Mouse (Mus musculus) midbrain, embryonic 15.5 days (tissue): ENCODE measurements around the gene Sdc1. TPM values are rescaled to one million over a fixed set of nuclear protein-coding genes. Genes with fewer than 3 reads are reported as not detected.
A peak's percentile ranks its signal among the peaks of the same experiment; 100 is the strongest.

Source experiments
- ATAC-seq: fragments of 200-750 bp; cut with Nextera tagmentation; replicated peaks from 2 replicates; pipeline ENCODE4 v1.8.0; 2017; ENCODE audit warnings: moderate TSS enrichment
- H3K27ac ChIP-seq: fragments of 300-500 bp; sonication (generic); 2 replicates; pipeline ENCODE4 v1.5.1; 2015; ENCODE audit warnings: mild to moderate bottlenecking, inconsistent platforms
- H3K27me3 ChIP-seq: fragments of 300-500 bp; sonication (generic); replicated peaks from 2 replicates; pipeline ENCODE4 v1.6.1; 2015; ENCODE audit warnings: inconsistent platforms
- H3K36me3 ChIP-seq: fragments of 300-500 bp; sonication (generic); replicated peaks from 2 replicates; pipeline ENCODE4 v1.6.1; 2015; ENCODE audit warnings: inconsistent platforms
- H3K4me1 ChIP-seq: fragments of 300-500 bp; sonication (generic); 2 replicates; pipeline ENCODE4 v1.6.1; 2015; ENCODE audit warnings: inconsistent platforms
- H3K4me2 ChIP-seq: fragments of 300-500 bp; sonication (generic); 2 replicates; pipeline ENCODE4 v1.6.1; 2015; ENCODE audit warnings: inconsistent platforms, mild to moderate bottlenecking, moderate library complexity
- H3K4me3 ChIP-seq: fragments of 300-500 bp; sonication (generic); 2 replicates; pipeline ENCODE4 v1.5.1; 2015; ENCODE audit warnings: mild to moderate bottlenecking, inconsistent platforms
- H3K9ac ChIP-seq: fragments of 300-500 bp; sonication (generic); 2 replicates; pipeline ENCODE4 v1.6.1; 2015; ENCODE audit warnings: mild to moderate bottlenecking, inconsistent platforms
- H3K9me3 ChIP-seq: fragments of 300-500 bp; sonication (generic); 2 replicates; pipeline ENCODE4 v1.6.1; 2016; ENCODE audit warnings: inconsistent platforms
- WGBS: fragments of 180-500 bp; shearing (Covaris S2); methylation state at CpG from one replicate; pipeline ENCODE4 v1.1.7; 2015; ENCODE audit warnings: mixed read lengths; 5-methylcytosine and 5-hydroxymethylcytosine counted together
- polyA plus RNA-seq: library from polyadenylated mRNA; unstranded; fragments of >200 nt; fragmentation: Nextera tagmentation; extraction: Ambion mirVana; gene quantifications from 2 replicates; pipeline ENCODE4 v1.2.1, GENCODE M21; 2015

Gene Sdc1
- 19.1 and 21.3 TPM in 2 replicates for polyA plus RNA-seq

DNA sequence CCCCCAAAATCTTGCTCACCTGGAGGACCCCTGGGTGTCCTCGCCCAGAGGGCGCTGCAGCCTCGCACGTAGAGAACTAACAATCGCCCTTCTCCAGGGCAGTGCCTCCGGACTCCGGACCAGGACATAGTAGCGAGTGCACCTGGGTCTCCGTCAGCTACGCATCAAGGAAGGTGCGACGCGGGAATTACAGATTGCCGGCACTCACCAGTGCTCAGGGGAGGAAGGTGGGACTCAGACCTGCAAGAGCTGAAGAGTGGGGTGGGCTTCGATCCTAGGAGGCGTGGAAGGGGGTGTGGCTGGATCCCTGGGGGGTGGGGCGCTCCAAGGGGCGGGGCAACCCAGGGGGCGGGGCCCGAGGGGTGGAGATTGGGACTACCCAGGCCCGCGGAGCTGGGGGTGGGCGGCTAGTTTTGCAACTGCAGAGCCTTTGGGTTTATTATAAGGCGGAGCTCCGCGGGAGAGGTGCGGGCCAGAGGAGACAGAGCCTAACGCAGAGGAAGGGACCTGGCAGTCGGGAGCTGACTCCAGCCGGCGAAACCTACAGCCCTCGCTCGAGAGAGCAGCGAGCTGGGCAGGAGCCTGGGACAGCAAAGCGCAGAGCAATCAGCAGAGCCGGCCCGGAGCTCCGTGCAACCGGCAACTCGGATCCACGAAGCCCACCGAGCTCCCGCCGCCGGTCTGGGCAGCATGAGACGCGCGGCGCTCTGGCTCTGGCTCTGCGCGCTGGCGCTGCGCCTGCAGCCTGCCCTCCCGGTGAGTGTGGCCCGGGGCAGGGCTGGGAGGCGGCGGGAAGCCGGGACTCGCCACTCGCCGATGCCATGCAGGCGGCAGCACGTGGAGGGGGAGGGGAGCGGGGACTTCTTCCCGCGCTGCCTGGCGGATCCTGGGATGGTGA lies at the start of gene Sdc1:
Sdc1 (plus strand) TSS at position 378 of the 898 bp plus-strand sequence.
- Histone ChIP-seq H3K4me2 (peak within 1 kb of the TSS; percentile 82), H3K27ac (peak within 1 kb of the TSS; percentile 67), H3K9me3 (no peaks in the 10 kb centered on the region), H3K4me1 (peaks cover 20% of the 10 kb centered on the region), H3K27me3 (no peaks in the 10 kb centered on the region), H3K9ac (peak within 1 kb of the TSS; percentile 54), H3K36me3 (no peaks in the 10 kb centered on the region), H3K4me3 (peak within 1 kb of the TSS; percentile 59)
- under 1% methylated on average over 67 of the region's 67 CpGs for WGBS
- peak; percentile 87 for ATAC-seq

DNA sequence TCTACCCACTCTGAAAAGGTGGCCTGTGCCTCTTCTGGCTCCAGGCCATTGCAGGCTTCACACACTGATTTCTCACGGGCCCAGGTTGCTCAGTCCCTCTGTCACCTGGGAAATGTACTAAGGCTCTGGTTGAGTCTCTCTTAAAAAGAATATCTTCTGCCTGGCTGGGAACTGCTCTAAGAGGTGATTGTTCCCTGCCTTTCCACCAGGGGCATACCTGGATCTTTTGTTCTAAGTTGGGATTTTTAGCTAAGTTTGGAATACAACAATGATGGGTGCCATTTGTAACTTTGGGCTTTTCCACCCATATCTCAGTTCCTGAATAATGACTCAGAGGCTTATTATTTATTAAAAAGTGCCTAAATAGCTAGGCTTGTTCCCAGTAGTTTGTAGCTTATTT lies 44.2 kb upstream of the Sdc1 start:
- H3K4me2 ChIP-seq, result no peak overlapping the region
- ATAC-seq, result no peak
- H3K27ac ChIP-seq, result no peak overlapping the region
- no peaks in the 10 kb centered on the region for H3K9me3 ChIP-seq
- no peaks in the 10 kb centered on the region for H3K27me3 ChIP-seq
- H3K36me3 ChIP-seq, result peaks cover 14% of the 10 kb centered on the region; the same call in 1 of the 2 replicates
- H3K4me3 ChIP-seq, result no peak overlapping the region
- H3K4me1 ChIP-seq, result no peaks in the 10 kb centered on the region
- 66% methylated on average over 1 of the region's 1 CpGs for WGBS
- no peak overlapping the region for H3K9ac ChIP-seq

GRCm38 (mm10) chr12:8728739-8729138 lies 42.4 kb upstream of the Sdc1 start:
- no peak overlapping the region for H3K9ac ChIP-seq
- no peaks in the 10 kb centered on the region for H3K27me3 ChIP-seq
- no peak overlapping the region for H3K4me3 ChIP-seq
- peaks cover 7% of the 10 kb centered on the region; the same call in 1 of the 2 replicates for H3K36me3 ChIP-seq
- H3K4me1 ChIP-seq, result no peaks in the 10 kb centered on the region
- no peak for ATAC-seq
- H3K27ac ChIP-seq, result no peak overlapping the region
- WGBS, result 88% methylated on average over 2 of the region's 2 CpGs
- no peak overlapping the region for H3K4me2 ChIP-seq
- H3K9me3 ChIP-seq, result no peaks in the 10 kb centered on the region

DNA sequence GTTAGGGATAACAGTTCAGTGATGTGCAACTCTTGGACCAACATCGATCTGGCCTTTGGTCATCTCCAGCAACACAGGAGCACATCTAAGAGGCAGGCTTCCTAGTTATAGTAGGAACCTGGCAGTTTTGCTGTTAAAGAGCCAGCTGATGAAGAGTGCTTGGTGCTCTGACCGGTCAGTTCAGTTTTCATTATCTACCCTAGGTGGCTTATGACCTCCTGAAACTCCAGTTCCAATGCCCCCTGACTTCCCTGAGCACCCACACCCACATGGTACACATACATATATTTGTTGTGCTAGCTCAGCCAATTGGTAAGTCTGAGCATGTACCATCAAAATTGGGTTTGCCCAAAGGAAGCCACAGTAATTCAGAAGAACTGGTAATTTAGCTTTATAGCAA lies 17.5 kb upstream of the Sdc1 start:
- H3K4me1 ChIP-seq, result no peaks in the 10 kb centered on the region
- no peak overlapping the region for H3K4me3 ChIP-seq
- no peaks in the 10 kb centered on the region for H3K9me3 ChIP-seq
- peaks cover 27% of the 10 kb centered on the region for H3K36me3 ChIP-seq
- H3K27ac ChIP-seq, result no peak overlapping the region
- ATAC-seq, result no peak
- no peak overlapping the region for H3K4me2 ChIP-seq
- 100% methylated on average over 2 of the region's 2 CpGs for WGBS
- no peak overlapping the region for H3K9ac ChIP-seq
- H3K27me3 ChIP-seq, result no peaks in the 10 kb centered on the region

DNA sequence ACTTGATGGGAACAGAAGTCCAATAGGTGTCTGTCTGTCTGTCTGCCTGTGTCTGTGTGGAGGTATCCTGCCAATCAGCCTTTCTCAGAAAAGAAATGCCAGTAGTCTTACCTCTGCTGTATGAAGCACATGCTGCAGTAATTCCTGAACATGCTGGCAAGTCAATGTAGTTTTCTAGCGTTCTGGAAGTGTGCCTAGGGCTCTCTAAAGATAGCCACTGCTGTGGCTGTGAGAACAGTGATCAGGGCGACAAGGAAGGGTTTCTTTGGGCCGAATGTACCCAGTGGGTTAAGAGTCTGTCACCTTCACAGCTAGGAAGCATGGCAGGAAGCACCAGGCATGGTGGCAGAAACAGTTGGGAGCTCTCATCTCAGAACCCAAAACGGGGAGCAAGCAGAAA lies 17.0 kb upstream of the Sdc1 start:
- H3K4me1 ChIP-seq, result no peaks in the 10 kb centered on the region
- no peak for ATAC-seq
- H3K9me3 ChIP-seq, result no peaks in the 10 kb centered on the region
- H3K36me3 ChIP-seq, result peaks cover 22% of the 10 kb centered on the region
- no peak overlapping the region for H3K4me3 ChIP-seq
- 82% methylated on average over 4 of the region's 4 CpGs for WGBS
- H3K27ac ChIP-seq, result no peak overlapping the region
- no peaks in the 10 kb centered on the region for H3K27me3 ChIP-seq
- H3K9ac ChIP-seq, result no peak overlapping the region
- H3K4me2 ChIP-seq, result no peak overlapping the region

- H3K9ac ChIP-seq, result no peak overlapping the region
- H3K4me3 ChIP-seq, result no peak overlapping the region
- no peaks in the 10 kb centered on the region for H3K9me3 ChIP-seq
- no peak for ATAC-seq
- no peaks in the 10 kb centered on the region for H3K27me3 ChIP-seq
- no peak overlapping the region for H3K27ac ChIP-seq
- no peaks in the 10 kb centered on the region for H3K4me1 ChIP-seq
- WGBS, result over 99% methylated on average over 3 of the region's 3 CpGs
- peaks cover 9% of the 10 kb centered on the region; the same call in 1 of the 2 replicates for H3K36me3 ChIP-seq
- H3K4me2 ChIP-seq, result no peak overlapping the region
Measured at GRCm38 (mm10) chr12:8758029-8758428, 13.1 kb upstream of the Sdc1 start.

DNA sequence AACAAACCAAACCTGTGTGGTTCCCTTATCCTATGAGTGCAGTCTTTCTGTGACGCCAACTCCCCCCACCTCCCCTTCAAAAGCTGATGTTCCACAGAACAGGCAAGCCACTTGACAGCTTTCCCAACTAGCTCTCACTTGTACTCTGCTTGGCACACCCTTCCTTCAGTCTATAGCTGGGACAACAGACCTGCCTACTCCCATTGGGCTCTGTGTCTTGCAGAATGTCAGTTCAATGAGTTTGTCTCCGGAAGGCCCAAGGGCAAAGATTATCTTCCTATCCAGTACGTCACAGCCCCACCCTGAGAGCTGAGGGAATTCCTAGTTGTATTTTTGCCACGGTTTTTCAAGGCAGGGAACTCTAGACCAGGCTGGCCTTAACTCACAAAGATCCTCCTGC lies 12.0 kb upstream of the Sdc1 start:
- Histone ChIP-seq H3K4me2 (no peak overlapping the region), H3K4me3 (no peak overlapping the region), H3K4me1 (no peaks in the 10 kb centered on the region), H3K27ac (no peak overlapping the region), H3K36me3 (0 out of 2 replicates have a peak, but pooled peaks cover 3% of the 10 kb centered on the region), H3K27me3 (no peaks in the 10 kb centered on the region), H3K9me3 (no peaks in the 10 kb centered on the region), H3K9ac (no peak overlapping the region)
- no peak for ATAC-seq
- WGBS, result 78% methylated on average over 4 of the region's 4 CpGs

DNA sequence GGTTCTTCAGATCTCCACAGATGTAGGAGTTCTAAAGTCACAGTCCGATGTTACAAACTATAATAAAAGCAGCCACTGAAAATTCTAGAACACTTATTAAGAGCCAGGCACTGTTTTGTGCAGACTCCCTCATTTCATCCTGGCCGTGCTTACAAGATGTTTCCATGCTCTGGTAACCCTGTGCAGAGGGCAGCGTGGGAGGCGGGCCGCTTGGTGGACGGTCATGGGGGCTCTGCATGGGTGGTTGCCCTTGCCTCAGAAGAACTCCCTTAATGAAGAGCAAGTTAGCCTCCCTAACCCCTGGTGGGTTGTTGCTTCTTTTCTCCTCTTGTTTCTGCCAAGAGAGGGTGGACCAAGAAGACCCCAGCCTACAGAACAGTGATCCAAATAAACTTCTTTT lies 11.3 kb upstream of the Sdc1 start:
- Histone ChIP-seq H3K36me3 (0 out of 2 replicates have a peak, but pooled peaks cover 3% of the 10 kb centered on the region), H3K9me3 (no peaks in the 10 kb centered on the region), H3K27ac (no peak overlapping the region), H3K4me1 (no peaks in the 10 kb centered on the region), H3K4me3 (no peak overlapping the region), H3K4me2 (no peak overlapping the region), H3K9ac (no peak overlapping the region), H3K27me3 (no peaks in the 10 kb centered on the region)
- ATAC-seq, result no peak
- 72% methylated on average over 6 of the region's 6 CpGs for WGBS

DNA sequence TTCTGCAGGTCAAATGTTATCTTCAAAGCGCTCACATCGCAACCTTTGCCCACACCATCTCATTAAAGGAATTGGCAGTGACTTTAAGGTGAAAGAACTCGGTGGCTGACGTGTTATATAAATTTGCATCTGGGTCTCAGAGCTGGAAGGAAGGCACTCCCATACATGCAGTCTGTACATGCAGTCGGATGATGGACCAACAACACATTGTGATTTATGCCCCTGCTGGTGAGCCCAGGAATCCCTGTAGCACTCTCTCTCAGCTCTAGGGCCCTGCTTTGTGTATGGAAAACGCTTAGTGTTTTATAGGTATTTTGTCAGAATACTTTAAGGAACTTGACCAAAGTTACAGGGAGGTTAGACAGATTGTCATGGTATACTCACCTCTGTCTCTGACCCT lies 10.6 kb upstream of the Sdc1 start:
- Histone ChIP-seq H3K9ac (no peak overlapping the region), H3K4me3 (no peak overlapping the region), H3K27me3 (no peaks in the 10 kb centered on the region), H3K9me3 (no peaks in the 10 kb centered on the region), H3K4me2 (no peak overlapping the region), H3K36me3 (0 out of 2 replicates have a peak, but pooled peaks cover 3% of the 10 kb centered on the region), H3K27ac (no peak overlapping the region), H3K4me1 (no peaks in the 10 kb centered on the region)
- WGBS, result 85% methylated on average over 6 of the region's 6 CpGs
- ATAC-seq, result no peak

GRCm38 (mm10) chr12:8761058-8761457 lies 10.1 kb upstream of the Sdc1 start:
- no peak overlapping the region for H3K4me2 ChIP-seq
- WGBS, result 82% methylated on average over 7 of the region's 7 CpGs
- no peaks in the 10 kb centered on the region for H3K27me3 ChIP-seq
- H3K4me1 ChIP-seq, result no peaks in the 10 kb centered on the region
- no peak overlapping the region for H3K4me3 ChIP-seq
- H3K27ac ChIP-seq, result no peak overlapping the region
- 0 out of 2 replicates have a peak, but pooled peaks cover 3% of the 10 kb centered on the region for H3K36me3 ChIP-seq
- no peaks in the 10 kb centered on the region for H3K9me3 ChIP-seq
- no peak for ATAC-seq
- H3K9ac ChIP-seq, result no peak overlapping the region

GRCm38 (mm10) chr12:8762667-8763066 lies 8.5 kb upstream of the Sdc1 start:
- ATAC-seq, result no peak
- 76% methylated on average over 2 of the region's 2 CpGs for WGBS
- H3K4me3 ChIP-seq, result no peak overlapping the region

DNA sequence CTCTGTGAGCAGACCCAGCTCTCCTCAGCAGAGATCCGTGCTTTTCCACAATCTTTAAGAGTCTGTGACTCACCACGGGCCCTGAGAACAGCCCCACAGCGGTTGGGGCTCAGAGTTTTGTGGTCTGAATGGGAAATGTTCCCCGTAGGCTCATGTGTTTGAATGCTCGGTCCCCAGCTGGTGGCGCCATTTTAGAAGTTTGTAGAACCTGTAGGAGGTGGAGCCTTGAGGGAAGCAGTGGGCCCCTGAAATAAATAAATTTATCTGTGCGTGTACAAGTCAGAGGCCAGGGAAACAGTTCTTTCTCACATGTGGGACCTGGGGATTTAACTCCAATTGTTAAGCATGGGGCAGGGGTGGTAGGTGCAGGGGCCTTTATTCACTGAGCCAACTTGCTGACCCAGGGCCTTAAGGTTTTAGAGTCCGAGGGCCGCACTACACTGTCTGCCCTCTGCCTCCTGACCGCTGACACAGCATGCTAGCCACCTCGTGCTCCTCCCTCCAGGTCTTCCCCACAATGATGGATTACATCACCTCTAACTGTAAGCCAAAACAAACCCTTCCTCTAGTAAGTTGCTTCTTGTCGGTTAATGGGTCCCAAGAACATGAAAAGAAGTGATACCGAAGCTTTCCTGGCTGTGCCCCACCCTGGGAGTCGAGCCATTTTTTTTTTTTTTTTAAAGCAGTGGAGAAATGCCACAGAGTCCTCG lies 6.7 kb upstream of the Sdc1 start:
- Histone ChIP-seq H3K27me3 (no peaks in the 10 kb centered on the region), H3K9ac (no peak overlapping the region), H3K4me3 (no peak overlapping the region), H3K4me1 (no peaks in the 10 kb centered on the region), H3K36me3 (no peaks in the 10 kb centered on the region), H3K27ac (no peak overlapping the region), H3K9me3 (no peaks in the 10 kb centered on the region), H3K4me2 (no peak overlapping the region)
- ATAC-seq, result no peak
- WGBS, result 85% methylated on average over 15 of the region's 15 CpGs

More at GRCm38 (mm10) chr12:8762667-8763066, 8.5 kb upstream of the Sdc1 start:
- Histone ChIP-seq H3K36me3 (no peaks in the 10 kb centered on the region), H3K27ac (no peak overlapping the region), H3K27me3 (no peaks in the 10 kb centered on the region), H3K4me2 (no peak overlapping the region), H3K9me3 (no peaks in the 10 kb centered on the region), H3K9ac (no peak overlapping the region), H3K4me1 (no peaks in the 10 kb centered on the region)
